Mouse (Mus musculus): Measurements from ENCODE around the gene Clta.

DNA sequence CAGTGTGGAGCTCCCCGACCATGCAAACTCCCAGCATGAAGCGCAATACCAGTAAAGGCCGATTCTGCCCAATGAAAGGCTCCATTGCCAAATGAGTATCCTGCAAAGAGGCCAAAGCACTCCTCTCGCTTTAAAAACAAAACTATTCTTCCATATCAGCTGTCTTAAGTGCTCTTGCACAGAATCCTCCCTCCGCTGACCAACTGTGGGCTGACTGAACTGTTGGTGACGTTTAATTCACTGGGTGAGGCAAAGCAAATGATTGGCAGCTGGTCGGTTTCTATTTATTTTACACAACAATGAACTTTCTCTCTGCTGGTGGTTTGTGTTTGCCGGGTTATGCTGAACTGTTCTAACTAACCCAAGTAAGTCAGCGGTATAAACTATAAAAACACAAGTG, 64.5 kb downstream of the Clta start:
- TF ChIP-seq CTCF (IDR thresholded peaks at IDR 0.05 in 2 of 3, conservative IDR thresholded peaks at IDR 0.05 in 1 of 3; ENCODE audit: control insufficient read depth in 1 of 3, insufficient read depth in 1 of 3, low read depth in 2 of 3, low read length in 3 of 3, poor library complexity in 1 of 3, severe bottlenecking in 1 of 3) (no peak), GABPA (IDR thresholded peaks at IDR 0.05; ENCODE audit: low read depth, low read length) (no peak), TCF12 (IDR thresholded peaks at IDR 0.05; ENCODE audit: low read depth, low read length) (no peak), USF1 (IDR thresholded peaks at IDR 0.05; ENCODE audit: low read depth, low read length) (no peak), POLR2A (IDR thresholded peaks at IDR 0.05; ENCODE audit: control insufficient read depth in 1 of 2, insufficient read depth in 1 of 2, low read depth in 1 of 2, low read length in 2 of 2, poor library complexity in 1 of 2) (no peak), MYC (IDR thresholded peaks at IDR 0.05; ENCODE audit: low read depth, low read length) (no peak), E2F4 (IDR thresholded peaks at IDR 0.05; ENCODE audit: borderline replicate concordance, low read depth, low read length) (no peak)
